Mouse (Mus musculus): ENCODE data around the gene Clic1. TPM values are rescaled to one million over a fixed set of nuclear protein-coding genes. Genes with fewer than 3 reads are reported as not detected.

Clic1 gene
- polyA plus RNA-seq, 1 experiment from 2014 or later, result 147 TPM

GRCm38 (mm10) chr17:35011440-35011839, 38.3 kb upstream of the Clic1 start:
- Histone ChIP-seq H3K27ac (no peak overlapping the region), H3K9me3 (replicated peaks) (no peaks in the 10 kb centered on the region), H3K27me3 (no peaks in the 10 kb centered on the region), H3K36me3 (ENCODE audit: poor library complexity, severe bottlenecking) (peaks cover 99% of the 10 kb centered on the region), H3K4me2 (no peak overlapping the region), H3K4me1 (peaks cover 5% of the 10 kb centered on the region), H3K9ac (no peak overlapping the region), H3K4me3 (no peak overlapping the region)
- ATAC-seq, result no peak
- WGBS, result 93% methylated on average over 8 of the region's 8 CpGs

- Histone ChIP-seq H3K27me3 (no peaks in the 10 kb centered on the region), H3K36me3 (ENCODE audit: poor library complexity, severe bottlenecking) (peaks cover 100% of the 10 kb centered on the region)
- WGBS, result 93% methylated on average over 13 of the region's 13 CpGs
Measured at GRCm38 (mm10) chr17:35012430-35012829, 37.3 kb upstream of the Clic1 start.

GRCm38 (mm10) chr17:35013221-35013620, 36.5 kb upstream of the Clic1 start:
- H3K4me3 ChIP-seq, result no peak overlapping the region
- H3K27me3 ChIP-seq, result no peaks in the 10 kb centered on the region
- no peak overlapping the region for H3K4me2 ChIP-seq
- H3K9me3 ChIP-seq (replicated peaks), result no peaks in the 10 kb centered on the region
- H3K36me3 ChIP-seq (ENCODE audit: poor library complexity, severe bottlenecking), result peaks cover 96% of the 10 kb centered on the region
- 86% methylated on average over 6 of the region's 6 CpGs for WGBS
- H3K27ac ChIP-seq, result no peak overlapping the region
- H3K9ac ChIP-seq, result no peak overlapping the region
- no peak for ATAC-seq
- peaks cover 9% of the 10 kb centered on the region for H3K4me1 ChIP-seq

More at GRCm38 (mm10) chr17:35012430-35012829, 37.3 kb upstream of the Clic1 start:
- no peak overlapping the region for H3K4me2 ChIP-seq
- no peak overlapping the region for H3K4me3 ChIP-seq
- no peak overlapping the region for H3K27ac ChIP-seq
- no peak for ATAC-seq
- no peak overlapping the region for H3K9ac ChIP-seq
- peaks cover 9% of the 10 kb centered on the region for H3K4me1 ChIP-seq
- H3K9me3 ChIP-seq (replicated peaks), result no peaks in the 10 kb centered on the region

- Histone ChIP-seq H3K27ac (no peak overlapping the region), H3K9me3 (replicated peaks) (no peaks in the 10 kb centered on the region), H3K9ac (0 out of 2 replicates have a peak overlapping the region, but pooled peaks have one; percentile 18), H3K4me3 (no peak overlapping the region), H3K36me3 (ENCODE audit: poor library complexity, severe bottlenecking) (peaks cover 76% of the 10 kb centered on the region), H3K4me1 (peaks cover 9% of the 10 kb centered on the region), H3K4me2 (no peak overlapping the region), H3K27me3 (no peaks in the 10 kb centered on the region)
- no peak for ATAC-seq
- WGBS, result 91% methylated on average over 16 of the region's 16 CpGs
Measured at GRCm38 (mm10) chr17:35015296-35015695, 34.5 kb upstream of the Clic1 start.

DNA sequence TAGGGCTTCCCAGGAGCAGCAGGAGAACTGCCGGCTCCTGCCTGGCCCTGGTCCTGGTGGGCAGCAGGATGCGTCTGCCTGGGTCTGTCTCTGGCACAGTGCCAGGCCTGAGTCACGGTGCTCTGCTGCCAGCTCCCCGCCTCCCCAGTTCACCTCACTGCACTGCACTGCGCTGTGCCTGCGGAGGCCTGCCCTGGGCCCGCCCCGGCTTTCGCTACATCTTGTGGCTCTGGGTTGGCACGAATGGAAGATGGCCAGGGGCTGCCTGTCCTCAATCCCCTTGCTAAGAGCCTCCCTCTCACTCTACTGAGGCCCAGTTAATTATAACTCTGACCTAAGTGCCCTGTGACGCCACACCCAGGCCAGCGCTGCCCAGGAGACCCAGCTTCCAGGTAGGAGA, 33.4 kb upstream of the Clic1 start, which contains the start of gene Vwa7:
Vwa7 (plus strand) TSS at position 204 of the 400 bp plus-strand sequence.
- H3K4me3 ChIP-seq, result no peak within 1 kb of the TSS

GRCm38 (mm10) chr17:35016791-35017705, 32.7 kb upstream of the Clic1 start:
- Histone ChIP-seq H3K9me3 (replicated peaks) (no peaks in the 10 kb centered on the region), H3K9ac (peak overlapping the region; percentile 46), H3K27me3 (no peaks in the 10 kb centered on the region), H3K4me3 (no peak overlapping the region), H3K4me1 (peaks cover 14% of the 10 kb centered on the region), H3K4me2 (no peak overlapping the region), H3K36me3 (ENCODE audit: poor library complexity, severe bottlenecking) (peaks cover 58% of the 10 kb centered on the region), H3K27ac (peak overlapping the region; percentile 44)
- ATAC-seq, result 0 out of 2 replicates have a peak, but pooled peaks have one; percentile 3
- 77% methylated on average over 10 of the region's 10 CpGs for WGBS

More for the DNA sequence above, 33.4 kb upstream of the Clic1 start, which contains the start of gene Vwa7:
- peak within 1 kb of the TSS; percentile 46 for H3K9ac ChIP-seq
- H3K4me1 ChIP-seq, result peaks cover 11% of the 10 kb centered on the region
- 0 out of 2 replicates have a peak within 1 kb of the TSS, but pooled peaks have one; percentile 10 for H3K4me2 ChIP-seq
- peaks cover 65% of the 10 kb centered on the region for H3K36me3 ChIP-seq (ENCODE audit: poor library complexity, severe bottlenecking)
- WGBS, result 38% methylated on average over 12 of the region's 12 CpGs
- no peaks in the 10 kb centered on the region for H3K9me3 ChIP-seq (replicated peaks)
- ATAC-seq, result peak; percentile 71
- peak within 1 kb of the TSS; percentile 44 for H3K27ac ChIP-seq
- H3K27me3 ChIP-seq, result no peaks in the 10 kb centered on the region

DNA sequence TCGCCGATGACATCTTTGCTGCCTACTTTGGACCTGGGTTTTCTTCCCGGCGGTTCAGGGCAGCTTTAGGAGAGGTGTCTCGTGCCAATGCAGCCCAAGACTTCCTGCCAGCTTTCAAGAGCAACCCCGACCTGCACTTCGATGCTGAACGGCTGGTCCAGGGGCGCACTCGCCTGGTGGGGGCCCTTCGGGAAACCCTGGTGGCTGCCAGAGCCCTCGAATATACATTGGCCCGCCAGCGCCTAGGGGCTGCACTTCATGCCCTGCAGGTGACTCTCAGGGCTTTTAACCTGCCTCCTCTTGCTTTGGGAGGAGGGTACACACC, 32.1 kb upstream of the Clic1 start:
- H3K9ac ChIP-seq, result peak overlapping the region; percentile 21; the same call in 1 of the 2 replicates
- no peaks in the 10 kb centered on the region for H3K27me3 ChIP-seq
- peaks cover 14% of the 10 kb centered on the region for H3K4me1 ChIP-seq
- no peak for ATAC-seq
- no peak overlapping the region for H3K4me3 ChIP-seq
- no peaks in the 10 kb centered on the region for H3K9me3 ChIP-seq (replicated peaks)
- 75% methylated on average over 14 of the region's 14 CpGs for WGBS
- H3K27ac ChIP-seq, result no peak overlapping the region
- no peak overlapping the region for H3K4me2 ChIP-seq
- H3K36me3 ChIP-seq (ENCODE audit: poor library complexity, severe bottlenecking), result peaks cover 52% of the 10 kb centered on the region

GRCm38 (mm10) chr17:35018171-35018570, 31.6 kb upstream of the Clic1 start:
- Histone ChIP-seq H3K9me3 (replicated peaks) (no peaks in the 10 kb centered on the region), H3K27me3 (no peaks in the 10 kb centered on the region), H3K4me1 (peaks cover 14% of the 10 kb centered on the region), H3K36me3 (ENCODE audit: poor library complexity, severe bottlenecking) (peaks cover 47% of the 10 kb centered on the region), H3K27ac (no peak overlapping the region), H3K4me3 (no peak overlapping the region), H3K9ac (0 out of 2 replicates have a peak overlapping the region, but pooled peaks have one; percentile 21), H3K4me2 (no peak overlapping the region)
- 74% methylated on average over 3 of the region's 3 CpGs for WGBS
- ATAC-seq, result no peak

GRCm38 (mm10) chr17:35019894-35020293, 29.9 kb upstream of the Clic1 start:
- peaks cover 14% of the 10 kb centered on the region for H3K4me1 ChIP-seq
- no peak overlapping the region for H3K4me2 ChIP-seq
- peaks cover 30% of the 10 kb centered on the region for H3K36me3 ChIP-seq (ENCODE audit: poor library complexity, severe bottlenecking)
- H3K9ac ChIP-seq, result no peak overlapping the region
- no peak for ATAC-seq
- no peaks in the 10 kb centered on the region for H3K27me3 ChIP-seq
- WGBS, result 78% methylated on average over 11 of the region's 11 CpGs
- H3K27ac ChIP-seq, result no peak overlapping the region
- no peaks in the 10 kb centered on the region for H3K9me3 ChIP-seq (replicated peaks)
- H3K4me3 ChIP-seq, result no peak overlapping the region

DNA sequence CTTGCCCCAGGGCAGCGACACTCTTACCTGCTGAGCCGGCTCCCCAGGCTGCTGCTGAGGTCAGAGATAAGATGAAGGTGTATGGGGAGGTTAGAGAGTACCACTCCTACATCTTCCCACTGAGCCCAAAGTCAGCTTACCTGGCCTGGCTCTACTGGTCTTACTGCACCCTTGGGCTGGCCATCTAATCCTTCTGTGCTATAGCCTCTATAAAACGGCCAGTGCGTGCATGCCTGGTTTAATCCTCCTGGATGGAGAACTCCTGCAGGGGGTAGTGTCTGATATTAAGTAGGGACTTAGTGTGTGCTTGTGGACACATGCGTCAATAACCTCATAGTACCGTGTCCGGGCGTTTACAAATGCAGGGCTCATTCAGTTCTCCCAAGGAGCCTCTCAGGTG, 29.2 kb upstream of the Clic1 start:
- no peaks in the 10 kb centered on the region for H3K27me3 ChIP-seq

GRCm38 (mm10) chr17:35021163-35021808, 28.5 kb upstream of the Clic1 start:
- Histone ChIP-seq H3K27ac (peak overlapping the region; percentile 2; the same call in 1 of the 2 replicates), H3K36me3 (ENCODE audit: poor library complexity, severe bottlenecking) (peaks cover 16% of the 10 kb centered on the region), H3K27me3 (no peaks in the 10 kb centered on the region), H3K9me3 (replicated peaks) (no peaks in the 10 kb centered on the region), H3K4me1 (peaks cover 16% of the 10 kb centered on the region), H3K4me2 (peak overlapping the region; percentile 36), H3K9ac (no peak overlapping the region), H3K4me3 (no peak overlapping the region)
- ATAC-seq, result peak; percentile 74
- WGBS, result 4% methylated on average over 17 of the region's 17 CpGs

More for the DNA sequence above, 29.2 kb upstream of the Clic1 start:
- peaks cover 14% of the 10 kb centered on the region for H3K4me1 ChIP-seq
- 86% methylated on average over 8 of the region's 8 CpGs for WGBS
- H3K9me3 ChIP-seq (replicated peaks), result no peaks in the 10 kb centered on the region
- H3K9ac ChIP-seq, result no peak overlapping the region
- H3K4me2 ChIP-seq, result no peak overlapping the region
- no peak for ATAC-seq
- H3K36me3 ChIP-seq (ENCODE audit: poor library complexity, severe bottlenecking), result peaks cover 23% of the 10 kb centered on the region
- H3K4me3 ChIP-seq, result no peak overlapping the region
- no peak overlapping the region for H3K27ac ChIP-seq
